Mouse (Mus musculus): ENCODE measurements around the gene Srrd. TPM values are rescaled to one million over a fixed set of nuclear protein-coding genes. Genes with fewer than 3 reads are reported as not detected.

Srrd gene
- total RNA-seq, 4 experiments from 2014 or later, result 26.1 to 30.5 (median 28.1) TPM

DNA sequence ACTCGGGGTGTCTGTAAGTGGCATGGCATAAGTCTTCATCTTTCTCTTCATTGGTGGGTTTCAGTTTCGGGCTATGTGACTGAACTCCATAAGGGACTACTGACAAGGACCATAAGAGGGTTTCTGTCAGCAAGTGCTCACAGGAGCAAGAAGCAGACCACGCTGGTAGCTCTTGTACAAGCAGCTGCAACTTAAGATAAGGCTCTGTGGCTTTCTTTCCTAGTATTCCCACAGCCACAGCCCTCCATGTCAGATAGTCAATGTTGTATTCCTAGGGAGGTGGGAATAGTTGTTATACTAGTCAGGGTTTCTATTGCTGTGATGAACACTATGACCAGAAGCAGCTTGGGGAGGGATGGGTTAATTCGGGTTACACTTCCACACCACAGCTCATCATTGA lies 16.7 kb upstream of the Srrd start:
- no peak for DNase-seq (ENCODE audit: low spot score in 2 of 2)

DNA sequence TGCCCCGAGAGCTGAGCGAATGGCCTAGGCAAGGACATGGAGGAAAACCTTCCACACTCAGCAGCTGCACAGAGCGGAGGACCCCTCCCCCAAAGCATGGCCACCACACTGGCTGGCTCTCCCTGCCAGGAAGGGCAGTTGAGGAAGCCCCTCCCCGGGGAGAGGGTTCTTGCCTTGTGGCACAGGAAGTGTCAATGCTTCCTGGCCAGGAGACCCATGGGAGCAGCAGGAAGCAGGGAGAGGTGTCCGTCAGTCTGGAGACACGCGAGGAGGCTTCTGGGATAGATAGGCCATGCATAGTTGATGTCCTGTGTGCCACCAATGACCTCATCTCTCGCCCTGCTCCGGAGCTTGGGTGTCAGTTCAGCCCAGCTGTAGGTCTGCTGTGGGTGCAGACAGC lies 13.5 kb upstream of the Srrd start:
- DNase-seq (ENCODE audit: low spot score in 2 of 2), result no peak

DNA sequence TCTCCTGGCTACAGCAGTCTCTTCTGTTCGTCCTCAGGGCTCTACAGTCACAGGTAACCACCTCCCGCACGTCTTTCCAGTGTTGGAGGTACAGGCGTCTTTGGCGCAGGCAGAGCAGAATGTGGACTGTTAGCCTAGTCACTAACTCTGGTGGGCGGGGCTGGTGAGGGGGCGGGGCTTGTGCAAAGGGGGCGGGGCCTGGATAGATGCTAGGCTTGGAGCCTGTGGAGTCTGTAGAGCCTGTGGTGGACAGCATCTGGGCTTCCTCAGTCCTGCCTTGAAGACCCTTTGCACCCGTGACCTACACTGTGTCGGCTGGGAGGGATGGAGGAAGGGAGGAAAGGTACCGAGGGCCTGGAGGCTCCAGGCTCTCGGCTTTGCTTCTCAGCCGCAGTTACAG lies 13.1 kb upstream of the Srrd start, which contains the start of gene Gm6583:
Gene Gm6583 (minus strand): TSS at position 124 of the 400 bp plus-strand sequence.
- no peak for DNase-seq (ENCODE audit: low spot score in 2 of 2)

DNA sequence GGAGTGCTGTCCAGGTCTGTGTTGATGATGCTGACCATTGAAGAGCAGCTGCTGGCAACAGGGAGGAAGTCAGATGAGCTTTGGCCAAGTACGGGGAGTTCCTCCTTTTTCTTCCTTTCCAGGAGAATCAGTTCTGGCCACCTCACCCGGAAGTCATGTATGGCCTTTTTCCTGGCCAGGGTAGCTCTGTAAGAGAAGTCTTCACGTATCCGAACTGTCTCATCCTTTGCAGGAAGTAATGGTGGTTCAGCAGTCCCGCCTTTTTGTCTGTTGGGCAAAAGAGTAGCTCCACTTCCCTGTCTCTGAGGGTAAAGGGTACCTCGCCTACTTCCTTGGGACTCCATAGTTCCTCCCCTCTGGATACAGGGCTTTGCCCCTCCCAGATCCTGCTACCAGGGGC lies 12.7 kb upstream of the Srrd start:
- DNase-seq (ENCODE audit: low spot score in 2 of 2), result no peak

DNA sequence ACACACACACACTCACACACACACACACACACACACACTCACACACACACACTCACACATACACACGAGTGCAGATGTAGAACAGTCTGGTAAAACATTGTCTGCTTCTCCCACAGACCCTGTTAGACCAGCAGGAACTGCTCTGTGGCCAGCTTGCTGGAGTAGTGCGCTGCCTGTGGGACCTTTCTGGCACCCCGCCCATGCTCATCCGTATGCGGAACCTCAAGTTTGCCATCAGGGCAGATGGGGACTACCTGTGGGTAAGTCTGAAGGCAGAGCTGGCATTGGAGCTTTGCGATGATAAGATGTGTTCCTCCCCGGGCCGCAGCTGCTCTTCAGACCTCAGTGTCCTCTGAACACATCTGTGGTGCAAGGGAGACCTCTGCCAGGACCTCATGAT lies 6.3 kb upstream of the Srrd start:
- DNase-seq (ENCODE audit: low spot score in 2 of 2), result no peak

DNA sequence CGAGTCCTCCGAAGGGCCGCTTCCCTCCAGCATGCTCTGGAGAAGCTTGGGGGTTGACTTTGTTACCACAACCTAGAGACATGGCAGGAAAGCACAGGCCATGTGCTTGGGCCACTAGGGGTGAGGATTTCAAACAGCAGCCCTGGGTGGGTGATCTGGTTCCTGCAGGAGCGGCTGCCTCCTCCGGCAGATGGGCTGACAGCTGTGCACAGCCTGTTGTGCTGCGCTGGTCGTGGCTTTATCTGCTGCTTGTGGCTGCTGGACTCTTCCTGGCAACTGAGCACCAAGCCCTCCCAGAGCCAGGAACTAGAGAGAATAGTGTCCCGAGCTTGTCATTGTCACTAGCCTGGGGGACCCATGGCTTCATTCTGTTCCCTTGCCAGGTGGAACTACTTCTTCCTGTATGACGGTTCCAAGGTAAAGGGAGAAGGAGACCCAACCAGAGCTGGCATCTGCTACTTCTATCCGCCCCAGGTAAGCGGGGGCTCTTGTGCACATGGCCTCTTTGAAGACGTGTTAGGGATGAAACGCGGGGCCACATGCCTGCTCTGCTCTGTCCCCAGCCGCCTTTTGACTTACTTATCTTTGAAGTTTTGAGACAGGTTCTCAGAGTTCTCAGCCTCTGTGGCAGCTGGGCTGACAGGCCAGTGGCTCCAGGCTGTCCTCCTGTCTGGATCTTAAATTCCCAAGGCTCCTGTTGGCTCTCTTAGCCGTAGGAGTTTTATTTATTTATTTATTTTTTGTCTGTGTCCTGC lies 3.5 kb upstream of the Srrd start:
- no peak for DNase-seq (ENCODE audit: low spot score in 2 of 2)

DNA sequence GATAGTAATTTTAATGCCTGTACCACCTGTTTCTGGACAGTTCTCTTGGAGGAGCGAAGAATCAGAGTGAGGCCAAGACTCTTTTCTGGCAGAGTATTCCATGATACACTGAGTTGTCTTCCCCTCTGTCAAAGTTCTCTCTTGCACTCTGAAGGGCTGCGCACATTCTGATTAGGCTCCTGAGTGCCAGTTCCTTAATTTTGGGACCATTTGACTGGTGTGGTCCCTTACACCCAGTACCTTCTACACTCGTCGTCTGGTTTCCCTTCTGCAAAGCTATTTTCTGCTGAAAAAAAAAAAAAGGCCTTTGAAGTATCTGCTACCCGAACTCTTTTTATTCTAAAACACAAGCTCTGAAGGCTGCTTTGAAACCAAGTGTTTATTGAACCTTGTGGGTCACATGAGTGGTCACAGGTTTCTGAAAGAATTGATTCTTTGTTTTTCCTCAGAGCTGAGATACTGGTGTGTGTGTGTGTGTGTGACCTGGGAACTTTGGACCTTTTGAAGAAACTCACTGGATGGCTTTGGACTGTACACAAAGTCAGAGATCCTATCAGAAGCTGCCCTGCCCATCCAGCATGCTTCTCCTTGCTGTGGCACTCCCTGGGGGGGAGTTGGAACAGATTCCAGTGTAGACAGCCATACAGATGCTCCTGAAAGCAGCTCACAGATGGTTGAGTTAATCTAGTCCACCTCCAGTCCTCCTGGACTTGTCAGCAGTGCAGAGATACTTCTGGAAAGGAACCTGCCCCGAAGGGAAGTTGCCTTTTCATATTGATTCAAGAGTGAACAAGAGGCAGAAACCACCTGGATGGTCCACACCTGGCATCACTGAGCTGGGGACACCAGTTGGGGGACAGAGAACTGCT lies 1.5 kb upstream of the Srrd start:
- DNase-seq (ENCODE audit: low spot score in 2 of 2), result peak; percentile 65 to 69

DNA sequence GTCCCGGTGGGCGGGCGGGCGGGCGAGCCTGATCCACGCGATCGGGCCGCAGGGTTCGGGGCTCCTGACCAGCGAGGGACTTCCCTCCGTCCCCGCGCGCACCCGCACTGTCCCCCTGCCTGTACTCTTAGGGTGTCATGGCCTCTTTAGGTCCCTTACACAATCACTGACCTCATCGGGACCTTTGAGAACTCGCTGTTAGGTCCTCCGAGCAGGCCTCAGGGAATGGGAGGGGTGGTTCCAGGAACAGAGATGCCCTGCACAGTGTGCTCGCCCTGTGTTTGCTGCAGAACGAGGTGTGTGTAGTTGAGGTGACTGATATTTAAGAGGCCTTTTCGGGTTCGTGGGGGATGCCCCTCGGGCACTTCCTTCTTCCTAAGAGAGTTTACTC lies 360 bp upstream of the Srrd start:
- no peak for DNase-seq (ENCODE audit: low spot score in 2 of 2)

DNA sequence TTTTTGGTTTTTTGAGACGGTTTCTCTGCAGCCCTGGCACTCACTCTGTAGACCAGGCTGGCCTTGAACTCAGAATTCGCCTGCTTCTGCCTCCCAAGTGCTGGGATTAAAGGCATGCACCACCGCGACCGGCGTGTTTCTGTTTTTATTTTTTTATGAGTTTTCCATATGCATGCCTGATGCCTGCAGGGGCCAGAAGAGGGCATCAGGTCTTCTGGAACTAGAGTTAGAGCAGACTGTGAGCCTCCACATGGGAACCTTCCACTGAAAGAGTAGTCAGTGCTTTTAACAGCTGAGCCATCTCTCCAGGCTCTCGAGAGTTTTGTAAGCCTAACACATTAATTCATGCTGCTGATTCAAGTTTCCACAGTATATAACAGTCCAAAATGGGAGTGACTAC lies 3.6 kb downstream of the Srrd start:
- no peak for DNase-seq (ENCODE audit: low spot score in 2 of 2)

DNA sequence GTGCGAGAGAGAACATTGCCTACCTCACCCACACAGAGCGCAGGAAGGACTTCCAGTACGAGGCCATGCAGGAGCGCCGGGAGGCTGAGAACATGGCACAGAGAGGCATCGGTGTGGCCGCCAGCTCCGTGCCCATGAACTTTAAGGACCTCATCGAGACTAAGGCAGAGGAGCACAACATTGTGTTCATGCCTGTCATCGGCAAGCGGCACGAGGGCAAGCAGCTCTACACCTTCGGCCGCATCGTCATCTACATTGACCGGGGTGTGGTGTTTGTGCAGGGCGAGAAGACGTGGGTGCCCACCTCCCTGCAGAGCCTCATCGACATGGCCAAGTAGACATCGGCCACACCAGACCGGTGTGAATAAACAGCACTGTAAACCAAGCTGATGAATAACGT lies 5.8 kb downstream of the Srrd start:
- DNase-seq (ENCODE audit: low spot score in 2 of 2), result no peak

DNA sequence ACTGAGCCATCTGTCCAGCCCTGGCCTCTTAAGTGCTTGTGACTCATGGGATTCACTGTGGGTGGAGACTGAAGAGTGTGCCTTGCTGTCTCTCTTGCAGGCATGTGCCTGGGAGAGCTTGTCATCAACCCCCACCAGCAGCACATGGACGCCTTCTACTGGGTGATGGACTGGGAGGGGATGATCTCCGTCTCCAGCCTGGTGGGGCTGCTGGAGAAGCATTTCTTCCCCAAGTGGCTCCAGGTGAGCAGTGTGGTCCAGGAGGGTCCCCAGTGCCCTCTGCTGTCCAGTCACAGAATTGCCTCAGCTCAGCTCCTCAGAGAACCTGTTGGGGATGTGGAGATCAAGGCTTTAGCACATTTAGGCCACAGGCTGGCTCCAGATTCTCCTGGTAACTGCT lies 7.4 kb downstream of the Srrd start:
- DNase-seq (ENCODE audit: low spot score in 2 of 2), result no peak

DNA sequence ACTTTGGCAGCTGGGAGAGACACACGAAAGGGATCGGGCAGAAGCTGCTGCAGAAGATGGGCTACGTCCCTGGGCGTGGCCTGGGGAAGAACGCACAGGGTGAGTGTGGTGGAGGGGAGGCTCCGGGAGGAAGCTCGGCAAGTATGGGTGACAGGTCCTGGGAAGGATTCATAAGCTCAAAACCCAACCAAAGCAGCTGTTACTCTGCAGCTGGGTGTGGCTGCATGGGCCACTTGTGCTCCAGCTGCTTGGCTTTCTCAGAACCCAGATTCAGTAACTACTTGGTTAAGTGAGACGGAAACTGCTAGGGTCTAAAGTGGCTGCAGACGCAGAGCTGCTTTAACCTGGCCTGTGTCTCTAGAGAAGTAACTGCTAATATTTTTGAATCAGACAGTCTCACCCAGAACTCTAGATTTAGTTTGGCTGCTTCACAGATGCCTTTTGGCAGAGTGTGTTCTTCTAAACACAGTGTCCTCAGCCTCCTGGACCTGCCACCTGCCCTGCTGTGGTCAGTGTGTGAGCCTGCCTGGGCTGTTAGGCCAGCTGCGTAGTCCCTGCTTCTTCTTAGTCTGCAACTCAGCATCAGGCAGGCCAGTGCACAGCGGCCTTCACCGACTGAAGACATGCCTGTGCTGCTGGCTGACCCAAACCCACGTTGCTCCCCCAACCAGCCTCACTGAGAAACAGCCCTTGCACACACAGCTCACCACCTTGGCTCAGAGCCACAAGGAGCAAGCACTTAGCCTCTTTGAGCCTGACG lies 12.9 kb downstream of the Srrd start:
- DNase-seq (ENCODE audit: low spot score in 2 of 2), result no peak

DNA sequence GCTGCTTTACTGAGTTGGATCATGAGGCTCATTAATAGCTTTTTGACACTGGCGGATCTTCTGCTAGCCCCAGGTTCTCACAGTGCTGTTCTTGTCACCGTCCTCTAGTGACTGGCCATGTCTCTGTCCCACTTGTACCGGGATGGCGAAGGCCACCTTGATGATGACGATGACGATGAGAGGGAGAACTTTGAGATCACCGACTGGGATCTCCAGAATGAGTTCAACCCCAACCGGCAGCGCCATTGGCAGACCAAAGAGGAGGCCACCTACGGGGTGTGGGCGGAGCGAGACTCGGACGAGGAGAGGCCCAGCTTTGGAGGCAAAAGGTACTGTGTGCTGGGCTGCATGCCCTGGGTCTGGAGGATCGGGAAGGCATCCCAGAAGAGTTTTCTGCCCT lies 15.0 kb downstream of the Srrd start:
- no peak for DNase-seq (ENCODE audit: low spot score in 2 of 2)

DNA sequence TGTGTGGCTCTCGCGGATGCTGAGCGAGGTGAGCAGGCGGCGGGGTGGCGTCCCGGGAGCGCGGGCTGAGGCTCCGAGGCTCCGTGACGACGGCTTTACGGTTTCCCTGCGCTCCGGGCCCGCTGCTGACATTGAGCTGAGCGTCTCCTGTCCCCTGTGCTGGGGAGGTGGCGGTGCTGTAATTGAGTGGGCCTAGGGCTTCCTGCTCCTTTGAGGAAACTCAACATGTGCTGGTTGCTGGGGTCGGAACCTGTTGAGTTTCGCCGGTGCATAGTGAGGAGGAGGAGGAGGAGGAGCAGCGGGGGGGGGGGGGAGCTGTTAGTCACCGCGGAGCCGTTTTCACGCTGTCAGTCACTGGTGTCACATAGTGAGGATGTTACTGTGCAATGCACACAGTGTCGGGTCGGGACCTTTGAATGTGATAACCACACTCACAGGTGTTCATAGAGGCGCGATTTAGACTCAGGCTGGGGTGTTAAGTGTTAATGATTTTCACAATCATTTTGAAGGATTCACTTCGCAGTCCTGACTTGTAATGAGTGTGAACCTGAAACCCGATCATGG lies 16.3 kb downstream of the Srrd start:
- no peak for DNase-seq (ENCODE audit: low spot score in 2 of 2)

DNA sequence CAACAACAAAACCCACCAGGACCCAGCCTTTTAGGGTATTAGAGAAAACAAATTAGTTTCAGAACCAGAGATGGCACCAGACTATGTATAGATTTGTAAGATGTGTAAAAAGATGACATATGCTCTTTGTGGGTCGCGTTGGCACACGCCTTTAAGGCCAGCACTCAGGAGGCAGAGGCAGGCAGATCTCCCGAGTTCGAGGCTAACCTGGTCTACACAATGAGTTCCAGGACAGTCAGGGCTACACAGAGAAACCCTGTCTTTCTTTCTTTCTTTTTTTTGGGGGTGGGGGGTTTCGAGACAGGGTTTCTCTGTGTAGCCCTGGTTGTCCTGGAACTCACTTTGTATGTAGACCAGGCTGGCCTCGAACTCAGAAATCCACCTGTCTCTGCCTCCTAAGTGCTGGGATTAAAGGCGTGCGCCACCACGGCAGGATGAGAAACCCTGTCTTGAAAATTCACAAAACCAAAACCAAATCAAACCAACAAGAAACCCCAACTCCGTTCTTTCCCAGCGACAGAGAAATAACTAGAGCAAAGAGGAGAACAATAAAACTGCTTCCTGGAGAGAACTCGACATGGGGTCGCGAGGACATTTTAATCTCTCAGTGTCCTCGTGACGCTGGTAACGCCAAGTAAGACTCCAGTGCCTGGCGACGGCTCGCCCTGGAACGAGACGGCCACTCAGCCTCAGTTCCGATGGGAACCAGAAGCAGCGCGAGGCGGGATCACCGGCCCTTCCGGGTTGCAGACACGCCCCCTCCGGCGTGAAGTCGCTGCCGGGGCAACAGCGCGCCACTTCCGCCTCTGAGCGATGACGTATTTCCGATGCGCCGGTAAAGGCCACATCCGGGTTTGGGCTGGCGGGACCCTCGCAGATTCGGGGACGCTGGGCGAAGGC lies 17.0 kb downstream of the Srrd start, which contains the start of gene Tfip11:
Gene Tfip11 (plus strand): TSS at position 813 of the 900 bp plus-strand sequence.
- peak; percentile 94 to 96 for DNase-seq (ENCODE audit: low spot score in 2 of 2)

DNA sequence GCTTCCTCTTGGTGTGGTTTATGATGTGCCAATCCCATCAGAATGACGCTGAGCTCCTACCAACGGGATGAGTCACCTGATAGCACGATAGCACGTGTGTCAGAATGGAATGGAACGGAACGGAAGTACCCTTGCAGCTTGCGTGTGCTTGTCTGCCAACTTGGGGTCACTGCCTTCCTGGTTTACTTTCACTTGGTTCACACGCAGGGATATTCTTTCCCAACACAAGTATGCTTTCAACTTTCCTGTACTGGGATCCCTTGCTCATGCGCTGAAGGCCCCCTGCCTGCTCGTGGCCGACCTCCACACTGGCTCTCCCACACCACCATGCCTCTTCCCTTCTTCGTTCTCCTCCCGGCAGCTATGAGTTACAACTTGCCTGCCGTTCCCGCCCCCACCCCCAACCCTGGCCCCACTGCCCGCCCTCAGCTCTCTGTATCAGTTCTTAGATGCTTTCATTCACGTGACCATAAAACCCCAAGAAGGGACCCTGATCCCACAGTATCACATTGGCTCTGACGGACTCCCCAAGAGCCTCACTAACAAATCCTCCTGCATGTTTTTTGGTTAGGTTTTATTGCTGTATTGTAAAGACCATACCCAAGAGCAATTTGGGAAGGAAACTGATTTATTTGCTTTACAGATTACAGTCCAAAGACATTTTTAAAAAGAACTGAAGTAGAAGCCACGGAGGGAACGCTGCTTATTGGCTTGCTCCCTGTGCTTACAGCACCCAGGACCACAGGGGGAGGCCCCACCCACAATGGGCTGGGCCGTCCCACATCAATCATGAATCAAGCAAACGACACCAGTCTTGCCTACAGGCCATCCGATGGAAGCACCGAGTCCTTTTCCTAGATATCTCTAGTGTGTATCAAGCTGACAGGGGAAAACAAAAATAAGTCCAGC lies 17.9 kb downstream of the Srrd start:
- DNase-seq (ENCODE audit: low spot score in 2 of 2), result no peak

DNA sequence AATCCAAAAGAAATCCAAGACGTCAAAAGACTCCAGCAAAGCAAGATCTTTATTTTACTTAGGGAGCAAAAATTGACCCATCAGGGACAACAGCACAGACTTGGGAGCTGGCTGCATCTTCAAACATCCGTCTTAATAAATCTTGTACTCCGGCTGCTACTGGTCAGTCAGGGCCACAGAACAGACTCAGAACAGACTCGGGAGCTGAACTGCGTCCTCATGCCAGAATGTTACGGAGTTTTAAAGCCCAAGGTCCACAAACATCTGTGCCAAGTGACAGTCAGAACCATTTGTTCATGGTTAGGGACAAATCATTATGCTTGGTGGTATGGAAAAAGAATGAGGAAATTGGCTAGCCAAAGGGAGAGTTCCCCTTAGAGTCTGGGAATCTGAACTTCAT lies 19.6 kb downstream of the Srrd start:
- no peak for DNase-seq (ENCODE audit: low spot score in 2 of 2)

DNA sequence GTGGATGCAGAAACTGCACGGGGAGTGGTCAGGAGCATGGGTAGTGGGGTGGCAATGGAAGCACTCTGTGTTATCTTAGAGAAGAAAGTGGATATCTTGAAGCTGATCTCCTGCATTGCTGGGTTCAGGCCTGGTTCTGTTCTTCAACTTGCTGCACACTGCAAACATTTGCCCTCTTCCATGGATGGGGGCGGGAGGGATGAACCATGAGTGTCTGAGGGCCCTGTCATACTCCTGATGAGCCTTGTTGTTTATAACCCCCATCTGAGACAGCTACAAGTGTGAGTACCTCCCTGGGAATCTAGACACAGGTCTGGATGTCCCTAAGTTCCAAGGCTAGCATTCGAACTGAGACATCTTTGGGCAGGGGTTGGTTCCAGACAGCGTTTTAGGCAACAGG lies 21.5 kb downstream of the Srrd start:
- DNase-seq (ENCODE audit: low spot score in 2 of 2), result no peak

DNA sequence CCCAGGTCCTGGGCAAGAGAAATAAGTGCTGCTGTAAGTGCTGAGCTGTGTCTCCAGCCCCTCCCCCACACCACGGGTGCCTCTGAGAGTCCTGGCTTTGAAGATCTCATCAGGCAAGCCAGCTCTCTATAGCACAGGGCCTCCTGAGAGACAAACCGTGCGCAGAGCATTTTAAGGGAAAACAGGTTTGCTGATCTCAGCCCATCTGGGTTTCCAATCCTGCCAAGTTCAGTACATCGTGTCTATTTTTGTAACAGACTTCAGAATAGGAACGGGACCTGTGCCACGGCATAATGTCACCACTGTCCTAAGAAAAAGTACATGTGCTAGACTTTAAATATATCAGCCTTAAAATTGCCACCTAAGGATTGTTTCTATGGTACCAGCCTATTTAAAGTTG lies 21.9 kb downstream of the Srrd start:
- peak; percentile 85 to 91 for DNase-seq (ENCODE audit: low spot score in 2 of 2)
